Mouse (Mus musculus) retina, postnatal 1 day (tissue): ENCODE data around the gene Nell1.
"Not testable (repeated sequence)": the region's sequence is repeated elsewhere in the genome, so short reads cannot be mapped to it uniquely, and the experiment has no call there.

Experiments
- DNase-seq: peaks from one replicate; pipeline ENCODE4 v3.0.0-alpha.2; 2012

Nell1 gene

GRCm38 (mm10) chr7:49974841-49975440, at the start of gene Nell1:
Nell1 (plus strand) TSS chr7:49974864.
- DNase-seq = peak; percentile 67

- peak; percentile 41 for DNase-seq
These were observed 46.1 kb upstream of the Nell1 start for GRCm38 (mm10) chr7:49928571-49928970.

- DNase-seq = no peak
These were observed 44.7 kb upstream of the Nell1 start for GRCm38 (mm10) chr7:49929999-49930398.

GRCm38 (mm10) chr7:49933386-49934115, 41.1 kb upstream of the Nell1 start:
- DNase-seq = not testable (repeated sequence)

GRCm38 (mm10) chr7:49936821-49937220, 37.8 kb upstream of the Nell1 start:
- no peak for DNase-seq

GRCm38 (mm10) chr7:49942023-49942422, 32.6 kb upstream of the Nell1 start:
- DNase-seq = peak; percentile 85

- peak; percentile 67 for DNase-seq
These were observed 32.2 kb upstream of the Nell1 start for GRCm38 (mm10) chr7:49942490-49942889.

- no peak for DNase-seq
These were observed 28.0 kb upstream of the Nell1 start for GRCm38 (mm10) chr7:49946691-49947090.

GRCm38 (mm10) chr7:49953546-49954181, 21.0 kb upstream of the Nell1 start:
- peak; percentile 59 for DNase-seq

- DNase-seq = no peak
These were observed 19.8 kb upstream of the Nell1 start for GRCm38 (mm10) chr7:49954834-49955233.

GRCm38 (mm10) chr7:49957142-49957541, 17.5 kb upstream of the Nell1 start:
- no peak for DNase-seq

- DNase-seq = no peak
These were observed 10.9 kb upstream of the Nell1 start for GRCm38 (mm10) chr7:49963764-49964163.

GRCm38 (mm10) chr7:49969516-49969915, 5.1 kb upstream of the Nell1 start:
- DNase-seq = peak; percentile 66

- DNase-seq = peak; percentile 54
These were observed 917 bp downstream of the Nell1 start for GRCm38 (mm10) chr7:49975441-49976121.

GRCm38 (mm10) chr7:49981511-49982227, 7.0 kb downstream of the Nell1 start:
- peak; percentile 56 for DNase-seq

GRCm38 (mm10) chr7:49984698-49985097, 10.0 kb downstream of the Nell1 start:
- no peak for DNase-seq

GRCm38 (mm10) chr7:49985947-49986346, 11.3 kb downstream of the Nell1 start:
- DNase-seq = no peak

GRCm38 (mm10) chr7:49999321-49999720, 24.7 kb downstream of the Nell1 start:
- no peak for DNase-seq

GRCm38 (mm10) chr7:50005268-50005667, 30.6 kb downstream of the Nell1 start:
- no peak for DNase-seq

GRCm38 (mm10) chr7:50035187-50036153, 60.8 kb downstream of the Nell1 start:
- DNase-seq = no peak

- DNase-seq = no peak
These were observed 66.4 kb downstream of the Nell1 start for GRCm38 (mm10) chr7:50041112-50041511.

GRCm38 (mm10) chr7:50050144-50050543, 75.5 kb downstream of the Nell1 start:
- DNase-seq = no peak
